Mouse (Mus musculus) c-Kit-positive CD71-positive TER-119-negative erythroid progenitor cells, embryonic 14.5 days (primary cell): ENCODE results near the gene Baz2a.
"Not testable (repeated sequence)": the region's sequence is repeated elsewhere in the genome, so short reads cannot be mapped to it uniquely, and the experiment has no call there.

Source experiments
- DNase-seq: peaks from one replicate; pipeline ENCODE4 v3.0.0-alpha.2; 2013; ENCODE audit warnings: low read depth

Gene Baz2a

GRCm38 (mm10) chr10:128091564-128092505 lies at the start of gene Baz2a:
TSS of gene Baz2a (plus strand) at chr10:128091577.
- DNase-seq, result peak; percentile 83

- no peak for DNase-seq
Observed at GRCm38 (mm10) chr10:128041636-128042035, 49.7 kb upstream of the Baz2a start.

GRCm38 (mm10) chr10:128042466-128042865 lies 48.9 kb upstream of the Baz2a start:
- DNase-seq, result no peak

GRCm38 (mm10) chr10:128043041-128043835 lies 48.1 kb upstream of the Baz2a start:
- DNase-seq, result no peak

GRCm38 (mm10) chr10:128048157-128048556 lies 43.2 kb upstream of the Baz2a start:
- DNase-seq, result no peak

- DNase-seq, result no peak
Observed at GRCm38 (mm10) chr10:128049741-128050140, 41.6 kb upstream of the Baz2a start.

- no peak for DNase-seq
Observed at GRCm38 (mm10) chr10:128050355-128050754, 41.0 kb upstream of the Baz2a start.

- DNase-seq, result no peak
Observed at GRCm38 (mm10) chr10:128051589-128051988, 39.8 kb upstream of the Baz2a start.

GRCm38 (mm10) chr10:128052136-128052535 lies 39.2 kb upstream of the Baz2a start:
- not testable (repeated sequence) for DNase-seq

- DNase-seq, result no peak
Observed at GRCm38 (mm10) chr10:128053001-128053400, 38.4 kb upstream of the Baz2a start.

- DNase-seq, result no peak
Observed at GRCm38 (mm10) chr10:128058184-128058583, 33.2 kb upstream of the Baz2a start.

- DNase-seq, result peak; percentile 87
Observed at GRCm38 (mm10) chr10:128058601-128059151, 32.7 kb upstream of the Baz2a start, which contains the start of gene Ptges3. TSS of gene Ptges3 (plus strand) at chr10:128058954.

- peak; percentile 44 for DNase-seq
Observed at GRCm38 (mm10) chr10:128059207-128059981, 32.0 kb upstream of the Baz2a start.

- no peak for DNase-seq
Observed at GRCm38 (mm10) chr10:128061109-128061508, 30.3 kb upstream of the Baz2a start.

- DNase-seq, result no peak
Observed at GRCm38 (mm10) chr10:128062221-128062989, 29.0 kb upstream of the Baz2a start.

- no peak for DNase-seq
Observed at GRCm38 (mm10) chr10:128066072-128066471, 25.3 kb upstream of the Baz2a start.

- DNase-seq, result no peak
Observed at GRCm38 (mm10) chr10:128069201-128069600, 22.2 kb upstream of the Baz2a start.

- DNase-seq, result not testable (repeated sequence)
Observed at GRCm38 (mm10) chr10:128070432-128070831, 20.9 kb upstream of the Baz2a start.

GRCm38 (mm10) chr10:128078269-128078668 lies 13.1 kb upstream of the Baz2a start:
- not testable (repeated sequence) for DNase-seq

- DNase-seq, result no peak
Observed at GRCm38 (mm10) chr10:128080496-128080895, 10.9 kb upstream of the Baz2a start.
